ENCODE assay signal across 9 mouse cellular contexts in the genomic region with DNA sequence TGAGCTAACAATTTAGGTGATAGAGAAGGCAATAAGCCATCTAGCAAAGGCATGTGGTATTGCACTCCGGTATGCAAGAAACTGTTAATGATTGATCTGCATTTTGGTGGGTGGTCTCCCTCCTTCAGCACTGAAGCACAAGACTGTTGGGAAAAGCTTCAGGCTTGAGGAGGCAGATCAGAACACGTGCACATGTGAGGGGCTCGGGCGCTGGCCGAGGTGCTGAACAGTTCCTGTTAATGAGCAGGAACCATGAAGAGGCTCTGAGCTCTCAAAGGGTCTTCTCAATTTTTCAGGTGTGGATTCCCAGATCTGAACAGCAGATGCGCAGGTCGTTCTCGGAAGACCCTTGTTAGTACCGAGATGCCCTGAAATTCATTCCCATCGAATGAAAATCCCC. TPM values are rescaled to one million over a fixed set of nuclear protein-coding genes. Genes with fewer than 3 reads are reported as not detected.
DNase-seq lines count a peak whose midpoint lies in the region; ATAC-seq and TF ChIP-seq lines count a peak whose summit lies in the region.
"Had no signal": no experiment of that assay in that cellular context is flagged by ENCODE, and none has a peak within 500 bp of the region (broad histone marks: within the 10 kb centered on the region; RNA-seq: fewer than 3 reads in every experiment).

No protein-coding gene starts in this region.

- no peak overlapping the region for H3K4me3 ChIP-seq in heart, postnatal 0 days (ENCODE audit: low read depth, low read length)
- H3K4me3 ChIP-seq in ES-E14 (ENCODE audit: insufficient read depth in 1 of 2, low read depth in 1 of 2, low read length in 2 of 2, poor library complexity in 1 of 2, severe bottlenecking in 1 of 2), result no peak overlapping the region
- H3K4me3 ChIP-seq in forebrain, postnatal 0 days (ENCODE audit: low read depth, low read length), result no peak overlapping the region
- H3K4me3 ChIP-seq in limb, embryonic 14.5 days (replicated peaks; ENCODE audit: low read length), result no peak overlapping the region

- H3K9ac ChIP-seq in heart, postnatal 0 days (replicated peaks; ENCODE audit: low read depth, low read length), result no peak overlapping the region
- no peak overlapping the region for H3K9ac ChIP-seq in ES-E14 (ENCODE audit: insufficient read depth, low read depth, low read length, poor library complexity, severe bottlenecking)
- no peak overlapping the region for H3K9ac ChIP-seq in forebrain, postnatal 0 days
- H3K9ac ChIP-seq in limb, embryonic 14.5 days (ENCODE audit: low read depth, low read length, severe bottlenecking), result no peak overlapping the region

- intact Hi-C loops in heart, postnatal 25 days (cut with DNase I), result no loop called here

- peak; percentile 8 for DNase-seq in heart, postnatal 0 days (ENCODE audit: low spot score)
- DNase-seq in heart, postnatal 25 days (ENCODE audit: low spot score), result no peak
- peak; percentile 60 for DNase-seq in ES-E14 (ENCODE audit: low read depth, low spot score)
- peak; percentile 27 for DNase-seq in forebrain, postnatal 0 days
- peak; percentile 77 for DNase-seq in limb, embryonic 14.5 days (ENCODE audit: low spot score)
- peak; percentile 28 for DNase-seq in testis, postnatal 14 days (ENCODE audit: low spot score)
- no peak for DNase-seq in cerebellum, adult 11 months
- DNase-seq in cerebellum, adult 11-12 months, result no peak

- peaks cover 58% of the 10 kb centered on the region for H3K27me3 ChIP-seq in heart, postnatal 0 days (ENCODE audit: control insufficient read depth, insufficient read depth, low read length)
- peaks cover 52% of the 10 kb centered on the region for H3K27me3 ChIP-seq in forebrain, postnatal 0 days (ENCODE audit: insufficient read depth, low read length)
- H3K27me3 ChIP-seq in limb, embryonic 14.5 days (ENCODE audit: control insufficient read depth, insufficient read depth, low read length), result peaks cover 52% of the 10 kb centered on the region

- no peak for TF ChIP-seq POLR2A in limb, embryonic 14.5 days (IDR thresholded peaks at IDR 0.05; ENCODE audit: borderline replicate concordance, extremely low read depth, insufficient read depth, insufficient read length)

- no peak overlapping the region for H3K4me2 ChIP-seq in heart, postnatal 0 days (ENCODE audit: low read depth, low read length)
- H3K4me2 ChIP-seq in forebrain, postnatal 0 days (ENCODE audit: low read depth), result no peak overlapping the region; the same call in 1 of the 2 replicates
- no peak overlapping the region for H3K4me2 ChIP-seq in limb, embryonic 14.5 days (replicated peaks; ENCODE audit: low read depth, low read length, severe bottlenecking)

- H3K36me3 ChIP-seq in heart, postnatal 0 days (replicated peaks; ENCODE audit: control insufficient read depth, insufficient read depth, low read length), result no peaks in the 10 kb centered on the region
- H3K36me3 ChIP-seq in ES-E14 (ENCODE audit: control insufficient read depth, insufficient read depth, low read length, poor library complexity, severe bottlenecking), result no peaks in the 10 kb centered on the region
- H3K36me3 ChIP-seq in forebrain, postnatal 0 days (ENCODE audit: insufficient read depth), result no peaks in the 10 kb centered on the region
- no peaks in the 10 kb centered on the region for H3K36me3 ChIP-seq in limb, embryonic 14.5 days (ENCODE audit: control insufficient read depth, insufficient read depth, low read length)

- no peak for TF ChIP-seq EP300 in heart, postnatal 0 days (IDR thresholded peaks at IDR 0.05; ENCODE audit: low read depth)

- H3K27ac ChIP-seq in heart, postnatal 0 days (ENCODE audit: low read depth), result no peak overlapping the region
- H3K27ac ChIP-seq in ES-E14 (ENCODE audit: insufficient read depth, low read depth, low read length, poor library complexity, severe bottlenecking), result no peak overlapping the region
- H3K27ac ChIP-seq in forebrain, postnatal 0 days (ENCODE audit: low read depth, low read length), result no peak overlapping the region
- no peak overlapping the region for H3K27ac ChIP-seq in limb, embryonic 14.5 days (replicated peaks; ENCODE audit: low read depth, low read length)

- H3K4me1 ChIP-seq in heart, postnatal 0 days (ENCODE audit: control insufficient read depth, insufficient read depth), result no peaks in the 10 kb centered on the region
- peaks cover 0 to 6% of the 10 kb centered on the region in 2 experiments; a peak in 1 of 4 replicates for H3K4me1 ChIP-seq in ES-E14 (ENCODE audit: control insufficient read depth in 2 of 2, insufficient read depth in 2 of 2, low read length in 2 of 2, poor library complexity in 1 of 2)
- H3K4me1 ChIP-seq in forebrain, postnatal 0 days (ENCODE audit: insufficient read depth), result 0 out of 2 replicates have a peak, but pooled peaks cover 7% of the 10 kb centered on the region
- H3K4me1 ChIP-seq in limb, embryonic 14.5 days (ENCODE audit: control insufficient read depth, insufficient read depth, low read length), result no peaks in the 10 kb centered on the region

- TF ChIP-seq CTCF in heart, postnatal 0 days (IDR thresholded peaks at IDR 0.05; ENCODE audit: low read depth), result no peak
- TF ChIP-seq CTCF in forebrain, postnatal 0 days (IDR thresholded peaks at IDR 0.05; ENCODE audit: low read depth), result peak; percentile 43

- in situ Hi-C loops in ES-E14 (cut with MboI; ENCODE audit: low sequenced_read_pairs in 2 of 2, unreplicated experiment in 2 of 2), result no loop called here

- ATAC-seq in heart, postnatal 0 days (ENCODE audit: insufficient read depth, low read depth), result no peak
- ATAC-seq in forebrain, postnatal 0 days, result no peak
- ATAC-seq in limb, embryonic 14.5 days (ENCODE audit: low FRiP score, low read depth), result no peak

- WGBS in heart, postnatal 0 days, result 4% methylated on average over 10 of the region's 10 CpGs
- 7% methylated on average over 10 of the region's 10 CpGs for WGBS in forebrain, postnatal 0 days
- 4% methylated on average over 10 of the region's 10 CpGs for WGBS in limb, embryonic 14.5 days

- H3K9me3 ChIP-seq in heart, postnatal 0 days (replicated peaks; ENCODE audit: control insufficient read depth, low read length), result no peaks in the 10 kb centered on the region
- H3K9me3 ChIP-seq in ES-E14 (ENCODE audit: control insufficient read depth, insufficient read depth, low read depth, low read length), result no peaks in the 10 kb centered on the region
- H3K9me3 ChIP-seq in forebrain, postnatal 0 days (ENCODE audit: low read length), result no peaks in the 10 kb centered on the region
- H3K9me3 ChIP-seq in limb, embryonic 14.5 days (ENCODE audit: control insufficient read depth, low read length), result no peaks in the 10 kb centered on the region

TF ChIP-seq in ES-E14, 5 proteins besides CTCF, POLR2A, EP300 and RAD21:
- no peak for TF ChIP-seq CHD2 (IDR thresholded peaks at IDR 0.05; ENCODE audit: low read depth, low read length)
TF ChIP-seq in ES-E14: peak in this region for 0.

RNA-seq across cellular contexts. Expression of gene Ghsr, which starts 1.0 kb away (rescaled TPM):
- not detected in 2 replicates for total RNA-seq in heart, postnatal 0 days (2014; rRNA removed; ENCODE audit: low replicate concordance)
- polyA plus RNA-seq in heart, postnatal 0 days (2015; fragmentation: Nextera tagmentation; extraction: Ambion mirVana), result not detected in 2 replicates
- total RNA-seq in heart, postnatal 25 days (2021), result not detected
- total RNA-seq in ES-E14 (2012; rRNA removed), result 0.13 and 0.21 TPM in 2 replicates
- 0.23 and 0.33 TPM in 2 replicates for total RNA-seq in forebrain, postnatal 0 days (2014; rRNA removed)
- polyA plus RNA-seq in forebrain, postnatal 0 days (2015; fragmentation: Nextera tagmentation; extraction: Ambion mirVana), result 0.04 and 0.15 TPM in 2 replicates
- not detected in 2 replicates for polyA plus RNA-seq in limb, embryonic 14.5 days (2012; rRNA removed)
- polyA plus RNA-seq in limb, embryonic 14.5 days (2014; fragmentation: Nextera tagmentation; extraction: Ambion mirVana), result not detected in 2 replicates
- polyA plus RNA-seq: gonadal fat pad, adult 2 months had no signal

RNA-seq across cellular contexts. Expression of gene Tnfsf10, which starts 53.3 kb away (rescaled TPM):
- total RNA-seq in heart, postnatal 0 days (2014; rRNA removed; ENCODE audit: low replicate concordance), result 0.23 and 6.4 TPM in 2 replicates
- polyA plus RNA-seq in heart, postnatal 0 days (2015; fragmentation: Nextera tagmentation; extraction: Ambion mirVana), result 0.64 and 0.66 TPM in 2 replicates
- total RNA-seq in heart, postnatal 25 days (2021), result 10 to 100 TPM in 1 of 2 experiments, 1 to 10 TPM in 1; 9.7 to 12.7 TPM
- total RNA-seq in ES-E14 (2012; rRNA removed), result 0.05 TPM in 1 of 2 replicates, not detected in the other
- 0.69 and 0.76 TPM in 2 replicates for total RNA-seq in forebrain, postnatal 0 days (2014; rRNA removed)
- polyA plus RNA-seq in forebrain, postnatal 0 days (2015; fragmentation: Nextera tagmentation; extraction: Ambion mirVana), result 0.19 and 0.38 TPM in 2 replicates
- polyA plus RNA-seq in limb, embryonic 14.5 days (2012; rRNA removed), result 0.14 and 0.20 TPM in 2 replicates
- polyA plus RNA-seq in limb, embryonic 14.5 days (2014; fragmentation: Nextera tagmentation; extraction: Ambion mirVana), result 0.06 and 0.17 TPM in 2 replicates

Comparison
In these comparisons a context has a peak if more than half of its experiments do, and no peak if none do; other contexts are left out.
1. DNase-seq: peak in heart, postnatal 0 days (single experiment), ES-E14 (single experiment), forebrain, postnatal 0 days (single experiment), limb, embryonic 14.5 days (single experiment) and testis, postnatal 14 days (single experiment); none in heart, postnatal 25 days (single experiment), cerebellum, adult 11 months (single experiment) and cerebellum, adult 11-12 months (single experiment).